Mouse (Mus musculus) liver, embryonic 14.5 days (tissue): Measurements from ENCODE around the gene Lrmp.

ENCODE experiments used
- CTCF ChIP-seq: IDR thresholded peaks from 2 replicates; pipeline ENCODE4 v1.5.1; 2016; ENCODE audit warnings: antibody characterized with exemption, low read depth, control low read depth
- EP300 ChIP-seq: IDR thresholded peaks from 2 replicates; pipeline ENCODE4 v1.6.1; 2016; ENCODE audit warnings: antibody characterized with exemption, low read depth

GRCm38 (mm10) chr6:145066416-145066815 lies 49.0 kb upstream of the Lrmp start:
- TF ChIP-seq CTCF, result no peak
- TF ChIP-seq EP300, result no peak
